Mouse (Mus musculus) gastrocnemius, adult 18-20 months (tissue): ENCODE data around the gene Vmn1r94. TPM values are rescaled to one million over a fixed set of nuclear protein-coding genes. Genes with fewer than 3 reads are reported as not detected.
"Not testable (repeated sequence)": the region's sequence is repeated elsewhere in the genome, so short reads cannot be mapped to it uniquely, and the experiment has no call there.

ENCODE experiments used
- DNase-seq: peaks from one replicate; pipeline ENCODE4 v3.0.0; 2021; ENCODE audit warnings: low spot score
- long read RNA-seq, 2 experiments: library from polyadenylated mRNA; stranded (forward); transcript quantifications; one replicate each; pipeline ENCODE4 v2.0.0; 2021
- total RNA-seq, 2 experiments: library from RNA; stranded (reverse); gene quantifications; 2 replicates each; pipeline ENCODE4 v1.2.3; 2021

The Vmn1r94 gene
- not detected for total RNA-seq
- long read RNA-seq, experiment 1 = 0 reads
- long read RNA-seq, experiment 2 = 0 reads

GRCm38 (mm10) chr7:20168277-20168676 lies at the start of gene Vmn1r94:
Gene Vmn1r94, minus strand, starts transcription at chr7:20168377.
- DNase-seq = not testable (repeated sequence)

GRCm38 (mm10) chr7:20205507-20205906 lies 37.3 kb upstream of the Vmn1r94 start, which contains the start of gene Gm6164:
Gene Gm6164, minus strand, starts transcription at chr7:20205607.
- not testable (repeated sequence) for DNase-seq

- DNase-seq = not testable (repeated sequence)
These were observed 25.2 kb upstream of the Vmn1r94 start, which contains the start of gene Vmn1r95 for GRCm38 (mm10) chr7:20193410-20193809. Gene Vmn1r95, plus strand, starts transcription at chr7:20193710.

- DNase-seq = not testable (repeated sequence)
These were observed 29.2 kb downstream of the Vmn1r94 start, which contains the start of gene Vmn1r93 for GRCm38 (mm10) chr7:20138988-20139387. Gene Vmn1r93, minus strand, starts transcription at chr7:20139088.

GRCm38 (mm10) chr7:20122479-20122878 lies 45.7 kb downstream of the Vmn1r94 start, which contains the start of gene Gm16442:
Gene Gm16442, minus strand, starts transcription at chr7:20122579.
- DNase-seq = not testable (repeated sequence)

Other genes with a start within 250 kb of the Vmn1r94 start
- 1 to 10 TPM; 4.3 to 7.6 TPM for gene Pvr, start 247.2 kb downstream of the Vmn1r94 start, total RNA-seq
- gene Igsf23, start 217.6 kb downstream of the Vmn1r94 start, total RNA-seq = not detected
- gene Ceacam20, start 203.0 kb downstream of the Vmn1r94 start, total RNA-seq = not detected
- gene Nlrp9b, start 176.9 kb downstream of the Vmn1r94 start, total RNA-seq = not detected
- not detected for gene Vmn1r91, start 68.7 kb downstream of the Vmn1r94 start, total RNA-seq
- not detected for gene Gm16442, start 45.8 kb downstream of the Vmn1r94 start, total RNA-seq
- gene Vmn1r93, start 29.3 kb downstream of the Vmn1r94 start, total RNA-seq = not detected
- gene Vmn1r95, start 25.3 kb upstream of the Vmn1r94 start, total RNA-seq = not detected
- gene Gm6164, start 37.2 kb upstream of the Vmn1r94 start, total RNA-seq = not detected
- not detected for gene Gm4498, start 65.5 kb upstream of the Vmn1r94 start, total RNA-seq
- gene Gm5890, start 94.5 kb upstream of the Vmn1r94 start, total RNA-seq = not detected
- not detected for gene Gm4133, start 165.7 kb upstream of the Vmn1r94 start, total RNA-seq
- not detected for gene Gm5728, start 207.0 kb upstream of the Vmn1r94 start, total RNA-seq
- gene Vmn1r100, start 249.6 kb upstream of the Vmn1r94 start, total RNA-seq = not detected